Mouse (Mus musculus) embryonic facial prominence, embryonic 15.5 days (tissue): ENCODE measurements around the gene Sec16a. TPM values are rescaled to one million over a fixed set of nuclear protein-coding genes. Genes with fewer than 3 reads are reported as not detected.

Source experiments
- microRNA-seq: library from miRNA; unstranded; fragments of <30 nt; microRNA quantifications from one replicate; pipeline ENCODE4, GENCODE M21; 2016; ENCODE audit warnings: borderline number of aligned reads
- polyA plus RNA-seq: library from polyadenylated mRNA; unstranded; fragments of >200 nt; fragmentation: Nextera tagmentation; extraction: Ambion mirVana; gene quantifications from 2 replicates; pipeline ENCODE4 v1.2.1, GENCODE M21; 2015

The Sec16a gene
- polyA plus RNA-seq, 1 experiment from 2014 or later, result 27.0 TPM

Small RNA genes lying within 50 kb of the gene (microRNA-seq; reads per million reads assigned to microRNA genes)
- gene Mir6996, result 1.0 reads per million

Other genes with a start within 250 kb of the Sec16a start
- 1.3 and 1.8 TPM in 2 replicates for gene Lhx3, start 236.9 kb downstream of the Sec16a start, polyA plus RNA-seq
- gene Qsox2, start 207.7 kb downstream of the Sec16a start, polyA plus RNA-seq, result 21.7 and 22.1 TPM in 2 replicates
- gene Ccdc187, start 150.7 kb downstream of the Sec16a start, polyA plus RNA-seq, result 0.70 and 1.1 TPM in 2 replicates
- 52.0 and 52.1 TPM in 2 replicates for gene Gpsm1, start 129.7 kb downstream of the Sec16a start, polyA plus RNA-seq
- 30.2 and 31.9 TPM in 2 replicates for gene Dnlz, start 93.1 kb downstream of the Sec16a start, polyA plus RNA-seq
- 0.84 and 1.7 TPM in 2 replicates for gene Card9, start 84.3 kb downstream of the Sec16a start, polyA plus RNA-seq
- gene Snapc4, start 64.6 kb downstream of the Sec16a start, polyA plus RNA-seq, result 25.3 and 30.2 TPM in 2 replicates
- gene Entr1, start 55.9 kb downstream of the Sec16a start, polyA plus RNA-seq, result 120 and 141 TPM in 2 replicates
- 90.4 and 92.6 TPM in 2 replicates for gene Pmpca, start 55.9 kb downstream of the Sec16a start, polyA plus RNA-seq
- 23.2 and 25.1 TPM in 2 replicates for gene Inpp5e, start 36.0 kb downstream of the Sec16a start, polyA plus RNA-seq
- gene Notch1, start 71.4 kb upstream of the Sec16a start, polyA plus RNA-seq, result 26.0 and 30.3 TPM in 2 replicates
- gene Egfl7, start 134.8 kb upstream of the Sec16a start, polyA plus RNA-seq, result 111 and 125 TPM in 2 replicates
- gene Gm20532, start 141.4 kb upstream of the Sec16a start, polyA plus RNA-seq, result not detected in 2 replicates
- 31.7 and 32.2 TPM in 2 replicates for gene Agpat2, start 159.2 kb upstream of the Sec16a start, polyA plus RNA-seq
- 44.0 and 48.6 TPM in 2 replicates for gene Fam69b, start 183.2 kb upstream of the Sec16a start, polyA plus RNA-seq
- gene Lcn4, start 226.1 kb upstream of the Sec16a start, polyA plus RNA-seq, result not detected in 2 replicates